Mouse (Mus musculus) lung, adult 2 months (tissue): ENCODE measurements at regions not wholly inside any gene's neighbourhood (a gene's known extent, or its start where the extent isn't known, plus 50 kb on each side); places are given as distances from the start of the nearest gene placed in this dataset.

Experiments
- DNase-seq: peaks from one replicate; pipeline ENCODE4 v3.0.0; 2022
- H3K4me1 ChIP-seq: fragments of 200-500 bp; 2 replicates; pipeline ENCODE4 v1.6.1; 2011; ENCODE audit warnings: low read length; ENCODE audit not compliant: control insufficient read depth, insufficient read depth
- H3K4me3 ChIP-seq: fragments of 200-500 bp; replicated peaks from 2 replicates; pipeline ENCODE3; 2011; ENCODE audit warnings: low read depth, mild to moderate bottlenecking, control low read depth, low read length; ENCODE audit errors: extremely low read depth
- CTCF ChIP-seq: fragments of 200-500 bp; IDR thresholded peaks from 2 replicates; pipeline ENCODE4 v1.5.1; 2011; ENCODE audit warnings: mild to moderate bottlenecking, low read length, control low read depth; ENCODE audit not compliant: insufficient read depth
- POLR2A ChIP-seq: fragments of 200-500 bp; IDR thresholded peaks from 2 replicates; pipeline ENCODE4 v1.6.1; 2011; ENCODE audit warnings: low read depth, mild to moderate bottlenecking, control low read depth, low read length, borderline replicate concordance; ENCODE audit errors: extremely low read depth
- WGBS: fragments of 180-500 bp; shearing (Covaris S2); methylation state at CpG from one replicate; pipeline ENCODE4 v1.1.7; 2018; 5-methylcytosine and 5-hydroxymethylcytosine counted together

DNA sequence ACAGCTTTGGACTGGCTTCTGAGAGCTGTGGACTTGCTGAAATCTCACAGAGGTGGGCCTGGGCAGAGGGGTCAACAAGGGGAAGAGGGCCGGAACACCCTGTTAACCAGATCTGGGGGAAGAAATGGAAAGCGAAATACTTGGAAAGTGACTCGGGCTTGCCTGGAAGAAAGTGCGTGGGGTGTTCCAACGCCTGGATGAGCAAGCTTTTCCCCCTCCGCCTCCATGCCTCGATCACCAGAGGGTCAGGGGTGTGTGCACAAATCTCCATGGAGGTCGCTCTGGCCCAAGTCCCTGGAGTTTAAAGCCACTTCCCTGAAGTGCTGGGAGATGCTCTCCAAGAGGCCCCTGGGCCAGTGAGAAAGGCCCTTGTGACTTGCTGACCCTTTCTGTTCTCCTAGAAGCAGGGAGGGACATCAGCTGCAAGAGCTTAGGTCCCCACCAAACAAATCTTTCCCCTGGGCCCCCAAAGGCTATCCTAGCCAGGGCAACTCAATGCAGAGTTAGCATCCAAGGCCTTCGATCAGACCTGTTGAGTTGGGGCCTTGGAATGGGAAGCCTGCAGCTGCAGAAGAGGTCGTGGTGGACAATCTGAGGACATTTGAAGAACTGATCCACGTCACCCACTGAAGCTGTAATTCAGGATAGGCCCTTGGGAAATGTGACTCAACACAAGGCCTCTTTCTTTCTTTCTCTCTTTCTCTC lies 139.2 kb downstream of the Fgf18 start:
- TF ChIP-seq CTCF (no peak), POLR2A (no peak)
- DNase-seq, result no peak
- no peak overlapping the region for H3K4me3 ChIP-seq
- H3K4me1 ChIP-seq, result no peaks in the 10 kb centered on the region
- WGBS, result 81% methylated on average over 11 of the region's 11 CpGs

DNA sequence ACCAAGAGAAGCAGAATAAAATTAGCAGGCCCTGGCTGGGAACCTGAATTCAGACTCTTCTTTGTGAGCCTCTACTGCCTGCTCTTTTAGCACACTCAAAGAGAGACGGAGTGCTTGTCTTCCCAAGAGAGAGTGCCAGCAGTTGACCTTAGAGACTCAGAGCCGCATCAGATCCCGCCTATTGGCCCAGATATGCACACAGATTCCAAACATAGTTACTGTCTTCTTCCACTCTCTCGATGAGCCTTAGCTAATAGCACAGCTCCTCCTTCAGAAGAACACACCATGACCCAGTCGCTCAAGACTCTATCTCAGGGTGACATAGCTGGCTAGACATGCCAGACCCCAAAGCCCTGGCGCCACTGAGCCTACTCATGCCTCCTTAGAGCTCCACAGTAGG lies 139.8 kb downstream of the Fgf18 start:
- no peak for DNase-seq
- TF ChIP-seq CTCF (no peak), POLR2A (no peak)
- 65% methylated on average over 6 of the region's 6 CpGs for WGBS
- H3K4me1 ChIP-seq, result no peaks in the 10 kb centered on the region
- H3K4me3 ChIP-seq, result no peak overlapping the region

DNA sequence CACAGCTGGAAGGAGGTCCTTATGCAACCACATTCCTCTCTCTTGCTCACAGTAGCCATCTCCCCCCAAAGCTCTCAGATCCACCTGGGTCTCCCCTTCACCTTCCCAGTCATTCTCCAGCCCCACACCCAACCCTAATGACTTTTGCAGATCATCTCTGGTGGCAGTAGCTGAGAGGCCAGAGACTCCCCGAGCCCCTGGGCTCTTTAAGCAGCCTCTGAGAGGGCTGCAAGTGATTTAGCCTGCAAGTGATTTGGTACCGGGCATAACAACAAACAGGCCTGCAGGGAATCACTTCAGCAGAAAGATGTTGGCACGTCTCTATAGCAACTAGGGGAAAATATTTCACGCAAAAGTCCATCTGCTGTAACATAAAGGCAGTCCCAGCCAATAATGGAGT lies 142.0 kb downstream of the Fgf18 start:
- H3K4me1 ChIP-seq, result no peaks in the 10 kb centered on the region
- 51% methylated on average over 4 of the region's 4 CpGs for WGBS
- H3K4me3 ChIP-seq, result no peak overlapping the region
- DNase-seq, result no peak
- TF ChIP-seq CTCF, result no peak
- TF ChIP-seq POLR2A, result no peak

DNA sequence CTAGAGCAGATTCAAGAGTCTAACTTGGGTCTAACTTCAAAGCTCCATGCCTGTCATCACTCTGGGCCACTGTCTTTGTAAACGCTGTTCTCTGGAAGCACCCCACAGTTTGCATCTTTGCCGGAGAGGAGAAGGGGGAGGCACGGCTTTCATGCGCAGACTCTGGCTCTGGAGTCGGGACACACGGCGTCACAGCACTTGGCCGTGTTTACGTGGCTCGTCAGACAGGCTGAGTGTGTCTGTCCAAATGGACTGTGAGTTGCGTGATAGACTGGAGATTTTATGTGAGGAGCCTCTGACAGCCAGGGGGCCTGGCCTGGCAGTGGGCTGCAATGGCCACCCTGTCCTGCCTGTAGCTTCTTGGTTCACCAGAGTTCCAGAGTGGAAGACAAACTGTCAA lies 142.6 kb downstream of the Fgf18 start:
- WGBS, result 48% methylated on average over 11 of the region's 11 CpGs
- Histone ChIP-seq H3K4me1 (no peaks in the 10 kb centered on the region), H3K4me3 (no peak overlapping the region)
- DNase-seq, result no peak
- TF ChIP-seq POLR2A, result no peak

DNA sequence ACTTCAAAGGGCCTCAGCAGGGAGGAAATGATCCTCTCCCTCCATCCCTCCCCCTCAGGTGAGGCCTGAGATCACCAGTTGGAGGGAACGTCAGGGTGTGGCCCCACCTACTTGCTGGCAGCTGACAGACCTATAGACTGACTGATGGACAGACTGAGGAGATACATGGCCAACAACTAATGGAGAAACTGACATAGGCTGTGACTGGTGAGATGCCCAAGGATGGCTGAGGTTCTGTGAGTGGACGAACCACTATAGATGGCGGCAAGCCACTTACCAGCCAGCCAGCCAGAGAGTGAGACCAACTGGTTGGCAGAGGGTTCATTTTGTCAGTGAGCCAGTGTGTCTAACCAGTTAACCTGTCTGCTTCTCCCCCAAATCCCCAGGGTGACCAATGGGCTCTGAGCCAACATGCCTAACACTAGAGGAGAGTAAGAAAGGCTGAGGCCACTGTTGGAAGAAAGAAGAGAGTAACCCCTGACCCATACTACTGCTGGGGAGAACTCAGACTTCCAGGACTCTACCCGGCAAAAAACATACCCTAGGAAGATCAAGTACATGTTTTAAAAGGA lies 147.4 kb downstream of the Fgf18 start:
- DNase-seq, result no peak
- no peaks in the 10 kb centered on the region for H3K4me1 ChIP-seq
- 78% methylated on average over 4 of the region's 4 CpGs for WGBS
- TF ChIP-seq CTCF (no peak), POLR2A (no peak)
- no peak overlapping the region for H3K4me3 ChIP-seq

DNA sequence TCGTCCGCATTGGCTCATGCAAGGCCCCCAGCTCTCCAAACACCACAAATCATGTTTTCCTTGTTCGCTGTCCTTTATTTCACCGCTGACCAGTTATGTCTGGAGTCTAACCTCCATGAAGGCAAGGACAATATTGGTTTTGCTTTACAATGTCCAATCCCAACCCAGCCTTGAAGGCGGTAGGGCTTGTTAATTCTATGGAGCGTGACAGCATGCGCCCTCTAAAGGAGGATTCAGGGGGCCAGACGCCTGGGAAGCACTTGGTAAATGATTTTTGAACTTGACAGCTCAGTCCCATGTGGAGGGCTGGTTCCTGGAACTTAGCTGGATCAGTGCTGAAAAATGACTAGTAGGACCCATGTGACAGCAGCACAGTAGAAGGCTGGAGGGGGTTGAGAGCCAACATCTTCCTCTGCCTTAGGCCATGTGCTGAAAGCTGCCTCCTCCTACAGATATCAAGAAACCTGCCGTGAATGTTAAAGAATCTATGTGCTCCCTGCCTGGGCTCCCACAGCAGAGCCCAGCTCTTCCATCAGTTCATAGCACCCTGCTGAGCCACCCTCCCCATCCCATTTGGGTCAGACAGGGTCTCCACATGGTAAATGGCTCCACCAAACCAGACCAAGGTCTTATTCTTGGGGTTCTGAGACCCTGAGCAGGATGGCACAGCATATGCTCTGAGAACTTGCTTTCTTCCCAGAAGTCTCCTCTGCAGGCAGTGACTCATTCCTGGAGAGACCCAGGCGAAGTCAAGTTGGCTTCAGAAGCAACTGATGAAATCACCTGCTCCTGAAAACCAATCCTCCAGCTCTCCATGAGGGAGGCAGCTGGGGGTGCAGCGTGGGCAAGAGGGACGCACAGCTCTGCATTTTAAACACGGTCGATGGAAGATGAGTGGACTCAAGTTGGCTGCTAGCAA lies 148.3 kb downstream of the Fgf18 start:
- WGBS, result 68% methylated on average over 14 of the region's 14 CpGs
- H3K4me1 ChIP-seq, result no peaks in the 10 kb centered on the region
- TF ChIP-seq POLR2A (no peak), CTCF (no peak)
- DNase-seq, result no peak
- H3K4me3 ChIP-seq, result no peak overlapping the region

DNA sequence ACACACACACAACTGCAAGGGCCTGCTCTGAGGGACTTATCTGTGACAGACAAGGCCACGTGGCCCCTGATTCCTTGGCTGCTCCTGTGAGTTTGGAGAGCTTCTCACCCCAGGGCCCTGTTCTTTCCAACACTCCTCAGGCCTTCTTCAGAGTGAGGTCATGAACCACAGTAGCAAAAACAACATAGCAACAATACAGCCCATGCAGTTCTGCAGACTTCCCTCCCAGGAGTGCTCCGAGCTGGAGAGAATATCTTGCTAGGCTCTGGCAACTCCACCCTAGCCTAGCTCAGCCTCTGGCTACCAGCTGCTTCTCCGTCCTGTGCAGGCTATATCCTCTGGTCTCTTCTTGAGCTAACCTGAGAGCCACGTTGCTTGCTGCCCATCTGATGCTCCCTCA lies 152.8 kb downstream of the Fgf18 start:
- Histone ChIP-seq H3K4me3 (no peak overlapping the region), H3K4me1 (no peaks in the 10 kb centered on the region)
- WGBS, result 54% methylated on average over 4 of the region's 4 CpGs
- DNase-seq, result no peak
- TF ChIP-seq POLR2A (no peak), CTCF (no peak)

DNA sequence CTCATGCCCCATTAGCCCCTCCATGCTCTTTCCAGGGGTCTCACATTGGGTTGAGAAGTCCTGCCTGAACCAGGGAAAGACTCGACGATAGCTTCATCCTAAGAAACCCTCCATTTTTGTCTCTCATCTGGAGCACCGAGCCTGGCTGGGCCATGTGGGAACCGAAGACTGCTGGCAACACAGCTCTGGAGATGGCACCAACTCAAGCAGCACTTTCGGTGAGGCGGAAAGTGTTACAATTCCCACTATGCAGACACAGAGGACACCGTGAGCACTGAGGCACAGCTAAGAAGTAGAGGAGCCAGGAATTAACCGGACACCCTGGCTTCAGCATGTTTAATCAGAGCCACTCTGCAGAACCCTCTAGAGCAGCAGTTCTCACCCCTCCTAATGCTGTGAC lies 153.8 kb downstream of the Fgf18 start:
- TF ChIP-seq CTCF, result no peak
- TF ChIP-seq POLR2A, result no peak
- Histone ChIP-seq H3K4me1 (no peaks in the 10 kb centered on the region), H3K4me3 (no peak overlapping the region)
- no peak for DNase-seq
- 83% methylated on average over 8 of the region's 8 CpGs for whole genome bisulfite sequencing

DNA sequence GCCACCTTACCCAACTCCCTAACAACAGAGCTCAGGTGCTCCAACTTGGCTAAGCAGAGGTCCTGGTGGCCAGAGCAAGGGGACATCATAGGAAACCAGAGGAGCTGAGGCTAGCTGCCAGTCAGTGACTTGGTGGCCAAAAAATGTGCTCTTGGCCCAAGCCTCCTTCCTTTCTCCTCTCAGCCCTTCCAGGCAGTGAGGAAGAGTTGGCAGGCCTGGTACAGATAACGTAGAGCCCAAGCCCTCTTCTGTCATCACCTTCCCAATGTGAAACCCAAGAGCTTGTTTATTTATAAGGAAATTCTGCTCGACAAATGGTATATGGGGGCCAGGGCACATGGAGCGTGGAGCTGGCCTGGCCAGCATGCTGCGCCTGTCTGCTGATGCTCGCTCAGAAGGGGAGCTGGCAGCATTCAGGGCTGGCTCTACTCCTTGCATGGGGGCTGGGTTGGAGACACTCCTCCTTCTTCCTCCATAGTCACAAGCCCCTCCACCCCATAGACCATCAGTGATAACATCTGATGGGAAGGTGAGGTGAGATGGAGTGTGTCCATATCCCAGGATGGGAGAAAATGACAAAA lies 156.1 kb downstream of the Fgf18 start:
- no peak for TF ChIP-seq CTCF
- 44% methylated on average over 5 of the region's 5 CpGs for WGBS
- no peaks in the 10 kb centered on the region for H3K4me1 ChIP-seq
- no peak overlapping the region for H3K4me3 ChIP-seq
- DNase-seq, result no peak
